ENCODE assay signal across 9 mouse cellular contexts in genomic region chr19:24142621-24143061, GRCm38 (mm10).
DNase-seq lines count a peak whose midpoint lies in the region; ATAC-seq and TF ChIP-seq lines count a peak whose summit lies in the region.
"Had no signal": no experiment of that assay in that cellular context is flagged by ENCODE, and none has a peak within 500 bp of the region (broad histone marks: within the 10 kb centered on the region; RNA-seq: fewer than 3 reads in every experiment).

No protein-coding gene starts in this region.

- DNase-seq in cerebellum, adult 2 months: peak; percentile 29 to 31
- DNase-seq in left cerebral cortex, postnatal 14 days (ENCODE audit: low spot score in 2 of 2): peak; percentile 64 to 80
- peak; percentile 62 for DNase-seq in right cerebral cortex, postnatal 25 days
- no peak for DNase-seq in embryo, embryonic 10.5 days (ENCODE audit: low spot score)
- DNase-seq in lung, postnatal 25 days (ENCODE audit: low spot score): no peak
- DNase-seq in spleen, postnatal 10 days (ENCODE audit: low spot score in 2 of 2): no peak

- no peaks in the 10 kb centered on the region for H3K4me1 ChIP-seq in cerebellum, adult 2 months (ENCODE audit: control insufficient read depth, insufficient read depth, low read length)
- peaks cover 4% of the 10 kb centered on the region; the same call in 1 of the 2 replicates for H3K4me1 ChIP-seq in hindbrain, embryonic 12.5 days

- 79% methylated on average over 12 of the region's 12 CpGs for WGBS in cerebellum, adult 2 months
- WGBS in hindbrain, embryonic 12.5 days: 79% methylated on average over 12 of the region's 12 CpGs

- H3K27me3 ChIP-seq in cerebellum, adult 2 months (ENCODE audit: control insufficient read depth, insufficient read depth, low read length): no peaks in the 10 kb centered on the region
- no peaks in the 10 kb centered on the region for H3K27me3 ChIP-seq in hindbrain, embryonic 12.5 days
- H3K27me3 ChIP-seq: limb, embryonic 15.5 days had no signal

- no peak for ATAC-seq in cerebellum, adult (ENCODE audit: insufficient number of reproducible peaks, low FRiP score, low TSS enrichment)
- no peak for ATAC-seq in hindbrain, embryonic 12.5 days (ENCODE audit: low FRiP score)

- H3K9me3 ChIP-seq in hindbrain, embryonic 12.5 days (replicated peaks): no peaks in the 10 kb centered on the region
- H3K9me3 ChIP-seq: limb, embryonic 15.5 days had no signal

- no peak overlapping the region for H3K4me3 ChIP-seq in cerebellum, adult 2 months (replicated peaks; ENCODE audit: insufficient read depth, low read depth, low read length)
- H3K4me3 ChIP-seq in hindbrain, embryonic 12.5 days: no peak overlapping the region
- H3K4me3 ChIP-seq: limb, embryonic 15.5 days had no signal

- no peak overlapping the region for H3K9ac ChIP-seq in hindbrain, embryonic 12.5 days
- H3K9ac ChIP-seq: limb, embryonic 15.5 days had no signal

- no peak for TF ChIP-seq CTCF in cerebellum, adult 2 months (IDR thresholded peaks at IDR 0.05; ENCODE audit: borderline replicate concordance, insufficient read depth, low read depth, low read length)

- H3K4me2 ChIP-seq in hindbrain, embryonic 12.5 days (replicated peaks): no peak overlapping the region
- H3K4me2 ChIP-seq: limb, embryonic 15.5 days had no signal

- H3K27ac ChIP-seq in cerebellum, adult 2 months (ENCODE audit: insufficient read depth, low read length): peak overlapping the region; percentile 44; the same call in 1 of the 2 replicates
- H3K27ac ChIP-seq in hindbrain, embryonic 12.5 days: 0 out of 2 replicates have a peak overlapping the region, but pooled peaks have one; percentile 44
- H3K27ac ChIP-seq: limb, embryonic 15.5 days had no signal

- 0 out of 2 replicates have a peak, but pooled peaks cover 2% of the 10 kb centered on the region for H3K36me3 ChIP-seq in hindbrain, embryonic 12.5 days
- H3K36me3 ChIP-seq: limb, embryonic 15.5 days had no signal

- intact Hi-C loops in left cerebral cortex, postnatal 14 days (cut with DNase I): no loop called here

- no peak for TF ChIP-seq POLR2A in cerebellum, adult 2 months (IDR thresholded peaks at IDR 0.05; ENCODE audit: borderline replicate concordance, insufficient read depth, low read length)

Comparison
In these comparisons a context has a peak if more than half of its experiments do, and no peak if none do; other contexts are left out.
1. DNase-seq: peak in cerebellum, adult 2 months (2 of 2), left cerebral cortex, postnatal 14 days (2 of 2) and right cerebral cortex, postnatal 25 days (single experiment); none in embryo, embryonic 10.5 days (single experiment), lung, postnatal 25 days (single experiment) and spleen, postnatal 10 days (0 of 2).